Mouse (Mus musculus) adrenal gland, adult (tissue): ENCODE measurements at regions not wholly inside any gene's neighbourhood (a gene's known extent, or its start where the extent isn't known, plus 50 kb on each side); places are given as distances from the start of the nearest gene placed in this dataset.

Source experiments
- DNase-seq, 2 experiments: peaks; one replicate each; pipeline ENCODE4 v3.0.0; 2022 to 2023; ENCODE audit warnings: low spot score in 1 of 2; ENCODE audit not compliant: inconsistent age in 2 of 2

- DNase-seq = no peak
Measured at GRCm38 (mm10) chr2:115398550-115398949, 183.0 kb upstream of the BC052040 start.

DNA sequence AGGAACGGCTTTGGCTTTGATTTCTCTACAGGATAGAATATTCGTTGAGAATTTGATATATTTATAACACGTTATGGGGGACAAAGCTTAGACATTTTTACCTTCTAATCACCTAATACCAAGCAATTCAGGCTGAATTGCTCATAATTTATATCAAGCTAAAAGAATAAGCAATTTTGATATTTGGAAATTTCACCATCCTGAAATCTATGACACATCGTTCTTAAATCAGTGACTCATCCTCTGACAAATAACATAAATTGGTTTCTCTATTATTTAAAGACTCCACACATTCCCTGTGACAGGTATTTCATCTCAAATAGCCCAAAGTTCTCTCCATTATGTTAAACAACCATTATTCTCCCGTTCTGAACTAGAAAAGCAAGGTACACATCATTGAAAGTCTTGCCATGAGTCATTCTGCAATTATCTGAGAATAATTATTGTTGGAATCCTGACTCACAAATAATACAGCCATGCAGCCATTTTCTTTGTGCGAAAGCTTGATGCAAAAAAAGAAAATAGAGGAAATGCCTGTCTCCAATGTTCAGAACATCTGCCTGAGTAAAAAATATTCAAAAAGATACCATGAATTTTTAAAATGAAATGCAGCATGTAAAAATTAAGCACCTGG lies 182.3 kb upstream of the BC052040 start:
- no peak for DNase-seq

DNA sequence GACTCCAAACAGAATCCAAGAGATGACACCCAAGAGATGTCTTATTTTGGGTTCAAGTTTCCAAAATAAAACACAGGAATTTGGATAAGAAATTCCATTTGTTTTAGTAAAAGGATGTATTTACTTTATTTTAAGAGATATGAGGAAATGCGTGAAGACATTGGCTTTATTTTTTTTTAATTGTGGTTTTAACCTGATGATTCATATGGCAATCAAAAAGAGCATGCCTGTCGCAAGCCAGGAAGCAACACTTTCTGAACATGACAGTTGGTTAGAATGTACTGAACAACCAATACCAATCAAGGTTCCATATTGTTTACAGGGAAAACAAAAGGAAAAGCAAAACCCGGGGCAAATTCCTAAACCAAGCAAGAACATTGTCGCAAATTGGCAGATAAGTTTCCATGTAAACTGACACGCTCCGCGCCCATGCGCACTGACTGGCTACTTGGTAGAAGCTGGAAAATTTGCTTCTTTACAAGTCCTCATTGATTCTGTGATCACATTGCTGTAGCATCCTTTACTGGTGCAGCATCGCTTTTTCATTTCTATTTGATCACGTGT lies 181.4 kb upstream of the BC052040 start:
- peak; percentile 26 to 57 for DNase-seq

DNA sequence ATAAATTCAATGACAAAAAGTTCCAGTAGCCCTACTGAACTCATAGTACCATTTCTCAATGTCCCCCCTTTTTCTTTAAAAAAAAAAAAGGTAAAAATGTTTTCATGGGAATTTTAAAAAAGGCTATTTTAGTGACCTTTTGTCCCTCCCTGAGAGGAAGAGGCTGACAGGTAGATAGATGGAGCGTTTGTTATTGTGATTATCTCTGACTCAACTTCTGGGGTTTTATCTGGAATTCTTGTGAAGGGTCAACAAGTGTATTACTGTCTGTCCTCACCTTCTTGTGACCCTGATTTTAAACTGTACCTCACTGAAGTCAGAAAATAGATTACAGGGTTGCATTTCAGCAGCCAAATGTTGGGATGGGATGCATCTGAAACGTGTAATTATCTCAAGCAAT lies 179.3 kb upstream of the BC052040 start:
- DNase-seq = peak in 1 of 2 experiments; percentile 45

DNA sequence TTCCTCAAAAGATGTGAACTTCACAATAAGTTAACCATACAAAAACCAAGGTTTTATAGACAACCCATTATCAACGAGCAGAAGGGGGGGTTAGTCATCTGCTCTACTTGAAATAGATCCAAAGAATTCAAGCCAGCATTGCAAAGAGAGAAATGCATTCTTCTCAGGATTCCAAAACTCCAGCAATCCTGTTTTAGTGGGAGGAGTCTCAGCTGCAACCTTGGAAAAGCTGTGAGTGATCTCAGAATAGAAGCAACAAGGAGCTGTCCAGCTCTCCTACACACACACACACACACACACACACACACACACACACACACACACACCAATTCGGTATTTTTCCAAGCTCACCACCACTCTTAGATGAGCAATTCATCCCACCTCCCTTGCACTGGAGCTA lies 149.0 kb upstream of the BC052040 start:
- peak; percentile 23 to 69 for DNase-seq

- no peak for DNase-seq
Measured at GRCm38 (mm10) chr2:115441100-115441499, 140.4 kb upstream of the BC052040 start.

DNA sequence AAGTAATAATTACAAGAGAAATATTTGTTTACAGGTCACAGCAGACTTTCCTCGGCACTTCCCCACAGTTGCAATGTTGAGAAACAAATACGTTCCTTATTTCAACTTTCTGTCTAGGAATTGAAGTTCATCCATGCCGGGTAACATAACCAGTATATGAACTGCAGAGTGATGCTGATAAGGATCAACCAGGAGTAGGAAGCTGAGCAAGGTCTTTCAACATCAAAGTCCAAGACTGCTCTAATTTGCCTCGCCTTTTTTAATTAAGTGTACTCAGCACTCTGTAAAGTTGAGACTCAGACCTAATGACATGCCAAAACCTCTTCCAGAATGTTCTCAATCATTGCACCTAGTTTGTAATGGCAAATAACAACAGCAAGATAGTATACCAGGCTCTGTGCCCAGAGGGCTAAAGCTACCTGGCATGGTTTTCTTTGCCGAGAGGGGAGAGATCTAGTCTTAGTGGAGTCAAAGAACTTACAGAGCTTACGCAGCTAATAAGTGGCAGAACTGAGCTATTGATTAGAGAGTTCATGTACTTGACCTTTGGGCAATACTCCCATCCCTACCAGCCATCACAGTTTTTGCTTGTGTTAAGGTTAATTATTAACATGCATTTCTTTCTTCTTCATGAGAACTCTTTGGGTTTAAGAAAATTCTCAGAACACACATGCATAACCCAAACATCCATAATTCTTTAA lies 131.6 kb upstream of the BC052040 start:
- DNase-seq = no peak

- no peak for DNase-seq
Measured at GRCm38 (mm10) chr2:115455593-115455992, 125.9 kb upstream of the BC052040 start.

GRCm38 (mm10) chr2:115456372-115457022 lies 125.0 kb upstream of the BC052040 start:
- DNase-seq = no peak

- no peak for DNase-seq
Measured at GRCm38 (mm10) chr2:115460028-115460881, 121.3 kb upstream of the BC052040 start.

- DNase-seq = no peak
Measured at GRCm38 (mm10) chr2:115460882-115461151, 120.7 kb upstream of the BC052040 start.

GRCm38 (mm10) chr2:115466170-115466569 lies 115.3 kb upstream of the BC052040 start:
- no peak for DNase-seq

- DNase-seq = no peak
Measured at GRCm38 (mm10) chr2:115467107-115467745, 114.3 kb upstream of the BC052040 start.

GRCm38 (mm10) chr2:115467936-115468335 lies 113.6 kb upstream of the BC052040 start:
- DNase-seq = no peak

- DNase-seq = no peak
Measured at GRCm38 (mm10) chr2:115468471-115468909, 113.0 kb upstream of the BC052040 start.

GRCm38 (mm10) chr2:115469165-115469821 lies 112.2 kb upstream of the BC052040 start:
- no peak for DNase-seq

DNA sequence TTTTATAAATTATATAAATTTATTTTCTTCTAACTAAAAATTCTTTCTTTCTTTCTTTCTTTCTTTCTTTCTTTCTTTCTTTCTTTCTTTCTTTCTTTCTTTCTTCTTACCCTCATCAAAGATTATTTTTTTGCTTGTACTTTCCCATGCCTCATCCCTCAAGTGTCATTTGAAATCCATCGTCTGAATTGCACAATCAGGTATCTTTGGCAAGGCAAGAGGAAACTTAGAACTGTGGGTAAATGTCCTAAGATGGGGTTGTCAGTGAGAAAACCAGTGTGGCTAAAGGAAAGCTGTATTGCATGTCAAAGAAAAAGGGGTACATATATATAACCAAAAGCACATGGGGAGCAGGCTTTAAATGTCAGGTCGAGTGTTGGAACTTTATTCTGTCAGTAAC lies 109.1 kb upstream of the BC052040 start:
- DNase-seq = peak in 1 of 2 experiments; percentile 34

- no peak for DNase-seq
Measured at GRCm38 (mm10) chr2:115483418-115484288, 97.9 kb upstream of the BC052040 start.

DNA sequence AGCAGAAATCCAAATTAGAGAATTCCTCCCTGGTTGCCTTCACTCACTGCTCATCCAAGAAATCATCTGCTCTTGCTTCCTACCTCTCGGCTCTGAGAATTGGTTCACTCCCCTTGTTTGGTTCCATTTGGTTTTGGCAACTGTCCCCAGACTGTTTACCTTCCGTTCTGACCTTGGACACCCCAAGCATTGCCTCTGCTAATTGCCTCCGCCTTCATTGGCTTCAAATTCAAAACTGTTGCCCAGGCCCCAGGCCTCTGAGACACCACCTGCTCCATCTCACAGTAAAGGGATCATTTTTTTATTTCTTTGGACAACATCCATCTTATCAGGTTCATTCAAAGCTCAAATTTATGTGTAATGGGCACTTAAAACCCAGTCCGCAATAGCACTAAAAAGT lies 93.1 kb upstream of the BC052040 start:
- no peak for DNase-seq
